Mouse (Mus musculus) skeletal muscle tissue, postnatal 0 days (tissue): ENCODE data around the gene Olfr1051. TPM values are rescaled to one million over a fixed set of nuclear protein-coding genes. Genes with fewer than 3 reads are reported as not detected.

Source experiments
- polyA plus RNA-seq: library from polyadenylated mRNA; unstranded; fragments of >200 nt; fragmentation: Nextera tagmentation; extraction: Ambion mirVana; gene quantifications from 2 replicates; pipeline ENCODE4 v1.2.1, GENCODE M21; 2015

The Olfr1051 gene
- not detected in 2 replicates for polyA plus RNA-seq

GRCm38 (mm10) chr2:86278988-86279387, at the start of gene Olfr1051:
TSS of gene Olfr1051 (minus strand) at chr2:86279088.

GRCm38 (mm10) chr2:86315184-86315583, 36.3 kb upstream of the Olfr1051 start, which contains the start of gene Olfr1053:
TSS of gene Olfr1053 (minus strand) at chr2:86315284.

GRCm38 (mm10) chr2:86292155-86292554, 13.3 kb upstream of the Olfr1051 start, which contains the start of gene Olfr1052:
TSS of gene Olfr1052 (plus strand) at chr2:86292455.

GRCm38 (mm10) chr2:86258228-86258627, 20.7 kb downstream of the Olfr1051 start, which contains the start of gene Olfr1049:
TSS of gene Olfr1049 (minus strand) at chr2:86258328.

GRCm38 (mm10) chr2:86240189-86240588, 38.7 kb downstream of the Olfr1051 start, which contains the start of gene Olfr1048:
TSS of gene Olfr1048 (minus strand) at chr2:86240289.

GRCm38 (mm10) chr2:86231301-86231700, 47.6 kb downstream of the Olfr1051 start, which contains the start of gene Olfr1047:
TSS of gene Olfr1047 (minus strand) at chr2:86231401.

Other genes with a start within 250 kb of the Olfr1051 start
- gene Olfr1034, start 233.2 kb downstream of the Olfr1051 start, polyA plus RNA-seq: not detected in 2 replicates
- gene Olfr1036, start 205.1 kb downstream of the Olfr1051 start, polyA plus RNA-seq: not detected in 2 replicates
- not detected in 2 replicates for gene Olfr1037, start 191.7 kb downstream of the Olfr1051 start, polyA plus RNA-seq
- gene Olfr1039, start 143.2 kb downstream of the Olfr1051 start, polyA plus RNA-seq: not detected in 2 replicates
- not detected in 2 replicates for gene Olfr1040, start 132.4 kb downstream of the Olfr1051 start, polyA plus RNA-seq
- not detected in 2 replicates for gene Olfr1042, start 117.2 kb downstream of the Olfr1051 start, polyA plus RNA-seq
- gene Olfr1043, start 111.6 kb downstream of the Olfr1051 start, polyA plus RNA-seq: not detected in 2 replicates
- gene Olfr1044, start 101.3 kb downstream of the Olfr1051 start, polyA plus RNA-seq: not detected in 2 replicates
- gene Olfr52, start 93.4 kb downstream of the Olfr1051 start, polyA plus RNA-seq: not detected in 2 replicates
- not detected in 2 replicates for gene Olfr1045, start 76.1 kb downstream of the Olfr1051 start, polyA plus RNA-seq
- gene Olfr1046, start 59.8 kb downstream of the Olfr1051 start, polyA plus RNA-seq: not detected in 2 replicates
- not detected in 2 replicates for gene Olfr1047, start 47.7 kb downstream of the Olfr1051 start, polyA plus RNA-seq
- gene Olfr1048, start 38.8 kb downstream of the Olfr1051 start, polyA plus RNA-seq: not detected in 2 replicates
- gene Olfr1049, start 20.8 kb downstream of the Olfr1051 start, polyA plus RNA-seq: not detected in 2 replicates
- not detected in 2 replicates for gene Olfr1052, start 13.4 kb upstream of the Olfr1051 start, polyA plus RNA-seq
- not detected in 2 replicates for gene Olfr1053, start 36.2 kb upstream of the Olfr1051 start, polyA plus RNA-seq
- not detected in 2 replicates for gene Olfr1054, start 56.3 kb upstream of the Olfr1051 start, polyA plus RNA-seq
- gene Olfr1055, start 71.2 kb upstream of the Olfr1051 start, polyA plus RNA-seq: not detected in 2 replicates
- gene Olfr1056, start 83.4 kb upstream of the Olfr1051 start, polyA plus RNA-seq: not detected in 2 replicates
- not detected in 2 replicates for gene Olfr1057, start 99.3 kb upstream of the Olfr1051 start, polyA plus RNA-seq
- not detected in 2 replicates for gene Olfr1058, start 109.5 kb upstream of the Olfr1051 start, polyA plus RNA-seq
- not detected in 2 replicates for gene Olfr1061, start 135.0 kb upstream of the Olfr1051 start, polyA plus RNA-seq
- gene Olfr1062, start 147.7 kb upstream of the Olfr1051 start, polyA plus RNA-seq: not detected in 2 replicates
- gene Olfr1065, start 171.5 kb upstream of the Olfr1051 start, polyA plus RNA-seq: not detected in 2 replicates
- not detected in 2 replicates for gene Olfr1066, start 177.2 kb upstream of the Olfr1051 start, polyA plus RNA-seq
- not detected in 2 replicates for gene Olfr228, start 208.3 kb upstream of the Olfr1051 start, polyA plus RNA-seq
- gene Olfr1076, start 229.4 kb upstream of the Olfr1051 start, polyA plus RNA-seq: not detected in 2 replicates